Mouse (Mus musculus) midbrain, postnatal 0 days (tissue): ENCODE measurements around the gene Cd44. TPM values are rescaled to one million over a fixed set of nuclear protein-coding genes. Genes with fewer than 3 reads are reported as not detected.

Experiments
- ATAC-seq: fragments of 200-750 bp; cut with Nextera tagmentation; 2 replicates; pipeline ENCODE4 v1.8.0; 2017; ENCODE audit warnings: moderate number of reproducible peaks, mild to moderate bottlenecking, moderate TSS enrichment, moderate library complexity; ENCODE audit not compliant: low FRiP score
- DNase-seq: peaks from one replicate; pipeline ENCODE4 v3.0.0-alpha.2; 2015; ENCODE audit warnings: low spot score
- H3K27ac ChIP-seq: fragments of 300-500 bp; sonication (generic); 2 replicates; pipeline ENCODE4 v1.5.1; 2014; ENCODE audit warnings: low read depth, mild to moderate bottlenecking, low read length, mixed read lengths
- H3K27me3 ChIP-seq: fragments of 300-500 bp; sonication (generic); 2 replicates; pipeline ENCODE4 v1.6.1; 2014; ENCODE audit warnings: low read length, control low read depth, mixed read lengths; ENCODE audit not compliant: insufficient read depth
- H3K36me3 ChIP-seq: fragments of 300-500 bp; sonication (generic); 2 replicates; pipeline ENCODE4 v1.6.1; 2014; ENCODE audit warnings: low read length, control low read depth, mixed read lengths; ENCODE audit not compliant: insufficient read depth
- H3K4me1 ChIP-seq: fragments of 300-500 bp; sonication (generic); 2 replicates; pipeline ENCODE4 v1.6.1; 2014; ENCODE audit warnings: mild to moderate bottlenecking, control low read depth, antibody characterized with exemption, low read length, mixed read lengths; ENCODE audit not compliant: insufficient read depth
- H3K4me2 ChIP-seq: fragments of 300-500 bp; sonication (generic); 2 replicates; pipeline ENCODE4 v1.6.1; 2014; ENCODE audit warnings: low read depth, mild to moderate bottlenecking, low read length, mixed read lengths; ENCODE audit not compliant: poor library complexity, severe bottlenecking
- H3K4me3 ChIP-seq: fragments of 300-500 bp; sonication (generic); 2 replicates; pipeline ENCODE4 v1.5.1; 2014; ENCODE audit warnings: low read depth, mild to moderate bottlenecking, low read length, moderate library complexity
- H3K9ac ChIP-seq: fragments of 300-500 bp; sonication (generic); replicated peaks from 2 replicates; pipeline ENCODE4 v1.6.1; 2014; ENCODE audit warnings: mild to moderate bottlenecking, low read length, moderate library complexity, mixed read lengths; ENCODE audit not compliant: poor library complexity, severe bottlenecking
- H3K9me3 ChIP-seq: fragments of 300-500 bp; sonication (generic); 2 replicates; pipeline ENCODE4 v1.6.1; 2016; ENCODE audit warnings: low read length, control low read depth
- CTCF ChIP-seq: IDR thresholded peaks from 2 replicates; pipeline ENCODE4 v1.5.1; 2016; ENCODE audit warnings: antibody characterized with exemption, mild to moderate bottlenecking
- WGBS: fragments of 180-500 bp; shearing (Covaris S2); extraction: QIAGEN DNeasy Blood & Tissue Kit; methylation state at CpG from one replicate; pipeline ENCODE4 v1.1.7; 2014; 5-methylcytosine and 5-hydroxymethylcytosine counted together
- polyA plus RNA-seq: library from polyadenylated mRNA; unstranded; fragments of >200 nt; fragmentation: Nextera tagmentation; extraction: Ambion mirVana; gene quantifications from 2 replicates; pipeline ENCODE4 v1.2.1, GENCODE M21; 2015
- total RNA-seq: library from RNA; depleted of rRNA; stranded (reverse); fragments of >200 nt; gene quantifications from 2 replicates; pipeline ENCODE4 v1.2.3, GENCODE M21; 2014

Gene Cd44
- total and polyA plus RNA-seq, 2 experiments from 2014 or later, result 3.4 to 6.2 TPM

DNA sequence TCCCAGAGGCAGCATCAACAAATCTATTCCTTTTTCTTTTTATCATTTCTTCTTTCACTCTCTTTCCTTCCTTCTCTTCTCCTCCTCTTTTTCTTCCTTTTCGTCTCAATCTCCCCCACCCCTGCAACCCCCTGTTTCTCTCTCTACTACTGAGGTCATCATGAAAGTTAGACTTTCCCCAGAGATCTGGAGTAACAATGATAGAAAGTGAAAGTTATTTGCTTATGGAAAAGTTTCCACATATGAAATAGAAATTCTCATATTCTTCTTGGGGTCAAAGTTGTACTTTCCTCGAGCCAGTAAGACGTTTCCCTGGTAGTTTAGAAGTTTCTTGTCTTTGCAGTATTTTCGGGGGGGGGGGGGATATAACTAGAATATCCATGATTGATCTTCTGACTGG lies 126.8 kb downstream of the Cd44 start:
- H3K27ac ChIP-seq, result no peak overlapping the region
- TF ChIP-seq CTCF, result no peak
- H3K4me3 ChIP-seq, result no peak overlapping the region
- H3K9me3 ChIP-seq, result no peaks in the 10 kb centered on the region
- no peak overlapping the region for H3K4me2 ChIP-seq
- 80% methylated on average over 4 of the region's 4 CpGs for whole genome bisulfite sequencing
- DNase-seq, result no peak
- no peak for ATAC-seq
- peaks cover 10% of the 10 kb centered on the region for H3K36me3 ChIP-seq
- no peaks in the 10 kb centered on the region for H3K4me1 ChIP-seq
- no peaks in the 10 kb centered on the region for H3K27me3 ChIP-seq
- no peak overlapping the region for H3K9ac ChIP-seq

DNA sequence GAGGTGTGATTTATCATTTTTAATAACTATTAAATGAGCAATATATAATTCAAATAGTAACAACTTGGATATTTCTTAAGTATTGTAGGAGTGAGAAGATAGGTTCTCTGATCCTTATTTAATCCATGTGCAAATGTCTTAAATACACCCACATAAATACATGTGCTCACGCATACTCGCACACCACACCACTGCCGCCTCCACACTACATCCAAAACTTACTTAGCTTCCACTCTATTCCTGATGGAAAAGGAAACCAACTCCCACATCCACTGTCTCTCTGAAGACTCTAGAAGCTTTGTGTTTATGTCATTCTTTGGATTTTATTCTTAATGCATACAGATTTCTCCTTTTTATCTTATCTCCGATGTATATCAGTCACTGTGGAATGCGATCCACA lies 129.2 kb downstream of the Cd44 start:
- 97% methylated on average over 5 of the region's 5 CpGs for WGBS
- ATAC-seq, result no peak
- DNase-seq, result no peak

GRCm38 (mm10) chr2:102771304-102771703 lies 130.2 kb downstream of the Cd44 start:
- WGBS, result 85% methylated on average over 1 of the region's 1 CpGs
- Histone ChIP-seq H3K4me3 (no peak overlapping the region), H3K9ac (no peak overlapping the region), H3K27ac (no peak overlapping the region), H3K9me3 (no peaks in the 10 kb centered on the region), H3K27me3 (no peaks in the 10 kb centered on the region), H3K36me3 (peaks cover 4% of the 10 kb centered on the region; the same call in 1 of the 2 replicates), H3K4me2 (no peak overlapping the region), H3K4me1 (no peaks in the 10 kb centered on the region)
- no peak for TF ChIP-seq CTCF
- ATAC-seq, result no peak
- DNase-seq, result no peak

More for the DNA sequence above, 129.2 kb downstream of the Cd44 start:
- no peak overlapping the region for H3K9ac ChIP-seq
- H3K27ac ChIP-seq, result no peak overlapping the region
- H3K4me3 ChIP-seq, result no peak overlapping the region
- H3K27me3 ChIP-seq, result no peaks in the 10 kb centered on the region
- H3K4me2 ChIP-seq, result no peak overlapping the region
- peaks cover 7% of the 10 kb centered on the region for H3K36me3 ChIP-seq
- H3K9me3 ChIP-seq, result no peaks in the 10 kb centered on the region
- H3K4me1 ChIP-seq, result no peaks in the 10 kb centered on the region
- no peak for TF ChIP-seq CTCF

DNA sequence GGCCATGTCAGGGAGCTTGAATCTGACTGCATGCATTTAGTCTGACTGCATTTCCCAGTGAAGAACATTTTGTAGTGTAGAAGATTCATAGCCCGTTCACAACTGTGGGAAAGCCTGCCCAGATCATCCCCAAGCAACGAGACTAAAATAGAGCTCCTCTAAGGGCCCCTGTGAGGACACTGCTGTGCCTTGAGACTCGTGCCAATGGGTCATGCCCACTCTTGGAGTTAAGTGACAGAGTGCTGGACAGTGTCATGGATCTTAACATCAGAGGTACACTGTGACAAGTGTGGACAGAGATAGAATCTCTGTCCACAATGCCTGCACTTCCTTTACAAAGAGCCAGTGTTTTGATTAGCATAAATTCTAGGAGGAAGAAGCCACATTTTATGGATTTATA lies 133.2 kb downstream of the Cd44 start:
- Histone ChIP-seq H3K4me2 (no peak overlapping the region), H3K4me1 (no peaks in the 10 kb centered on the region), H3K27me3 (no peaks in the 10 kb centered on the region), H3K27ac (no peak overlapping the region), H3K4me3 (no peak overlapping the region), H3K9me3 (no peaks in the 10 kb centered on the region), H3K36me3 (peaks cover 7% of the 10 kb centered on the region; the same call in 1 of the 2 replicates), H3K9ac (no peak overlapping the region)
- DNase-seq (no peak), ATAC-seq (no peak)
- 81% methylated on average over 3 of the region's 3 CpGs for WGBS
- TF ChIP-seq CTCF, result no peak

DNA sequence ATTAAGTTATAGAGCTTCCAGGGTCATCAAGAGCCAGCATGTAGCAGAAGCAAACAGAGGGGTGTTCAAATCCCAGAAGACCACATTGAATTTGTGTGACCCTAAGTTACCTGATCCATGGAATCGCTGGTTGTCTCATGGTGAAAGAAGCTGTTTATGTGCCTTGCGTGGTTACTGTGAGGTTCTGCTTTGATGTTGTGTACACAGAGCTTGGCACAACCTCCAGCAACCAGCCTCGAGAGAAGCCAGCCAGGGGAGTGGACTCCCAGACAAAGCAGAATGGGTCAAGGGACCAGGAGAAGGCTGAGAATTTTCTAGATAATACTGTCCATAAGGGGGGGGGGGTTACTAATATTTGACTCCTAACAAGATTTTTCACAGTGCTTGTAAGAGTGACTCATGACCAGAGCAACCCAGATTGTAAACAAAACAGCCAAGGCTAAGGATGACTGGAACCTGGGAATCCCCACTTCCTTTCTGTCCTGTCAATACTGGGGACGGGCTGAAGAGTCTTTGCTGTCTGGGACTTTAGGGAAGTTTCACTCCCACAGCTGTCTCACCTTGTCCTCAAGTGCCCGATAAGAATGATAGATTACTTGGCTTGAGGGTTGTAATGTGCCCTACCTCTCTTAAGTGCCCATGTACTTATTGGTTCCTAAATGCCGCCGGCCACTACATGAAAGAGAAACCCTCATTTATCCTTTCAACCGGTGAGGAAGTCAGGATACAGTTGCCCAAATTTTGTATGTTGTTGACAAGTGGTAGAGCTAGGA lies 136.7 kb downstream of the Cd44 start:
- H3K27ac ChIP-seq, result no peak overlapping the region
- WGBS, result 87% methylated on average over 8 of the region's 8 CpGs
- H3K27me3 ChIP-seq, result no peaks in the 10 kb centered on the region
- no peak for TF ChIP-seq CTCF
- H3K9me3 ChIP-seq, result no peaks in the 10 kb centered on the region
- ATAC-seq (no peak), DNase-seq (no peak)
- H3K4me2 ChIP-seq, result no peak overlapping the region
- H3K36me3 ChIP-seq, result peaks cover 11% of the 10 kb centered on the region; the same call in 1 of the 2 replicates
- H3K9ac ChIP-seq, result no peak overlapping the region
- no peak overlapping the region for H3K4me3 ChIP-seq
- no peaks in the 10 kb centered on the region for H3K4me1 ChIP-seq

DNA sequence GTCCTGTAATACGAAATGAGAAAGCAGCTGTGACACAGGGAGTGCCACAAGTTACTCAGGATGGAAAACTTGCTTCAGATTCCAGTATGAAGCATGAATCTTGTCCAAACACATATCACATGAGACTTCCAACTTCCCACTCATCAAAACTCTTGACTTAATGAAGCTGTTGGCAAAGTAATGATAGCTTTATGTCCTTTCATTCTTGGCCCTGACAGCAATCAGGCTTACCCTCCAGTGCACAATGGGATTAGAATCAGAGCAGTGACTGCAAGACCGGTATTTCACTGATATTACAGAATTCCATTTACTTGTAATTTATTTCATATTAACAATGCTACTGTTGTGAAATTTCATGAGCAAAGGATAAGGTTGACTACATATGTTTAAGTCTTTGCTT lies 137.5 kb downstream of the Cd44 start:
- DNase-seq (no peak), ATAC-seq (no peak)
- Histone ChIP-seq H3K9me3 (no peaks in the 10 kb centered on the region), H3K9ac (no peak overlapping the region), H3K27ac (no peak overlapping the region), H3K36me3 (peaks cover 11% of the 10 kb centered on the region; the same call in 1 of the 2 replicates), H3K4me3 (no peak overlapping the region), H3K27me3 (no peaks in the 10 kb centered on the region), H3K4me1 (no peaks in the 10 kb centered on the region), H3K4me2 (no peak overlapping the region)
- no peak for TF ChIP-seq CTCF
- WGBS, result 78% methylated on average over 2 of the region's 2 CpGs
